In genomic region chr10:102238558-102239211, GRCm38 (mm10) we compare ENCODE assay signal across 19 mouse cellular contexts.
DNase-seq lines count a peak whose midpoint lies in the region; ATAC-seq and TF ChIP-seq lines count a peak whose summit lies in the region.
"Had no signal": no experiment of that assay in that cellular context is flagged by ENCODE, and none has a peak within 500 bp of the region (broad histone marks: within the 10 kb centered on the region; RNA-seq: fewer than 3 reads in every experiment).

No protein-coding gene starts in this region.

- no peak for TF ChIP-seq CTCF in hindbrain, postnatal 0 days (IDR thresholded peaks at IDR 0.05; ENCODE audit: low read depth)

- WGBS in hindbrain, embryonic 11.5 days, result 58% methylated on average over 6 of the region's 6 CpGs
- 70% methylated on average over 6 of the region's 6 CpGs for WGBS in hindbrain, embryonic 10.5 days
- 16% methylated on average over 6 of the region's 6 CpGs for WGBS in forebrain, embryonic 16.5 days
- WGBS in hindbrain, postnatal 0 days, result 42% methylated on average over 6 of the region's 6 CpGs
- 22% methylated on average over 6 of the region's 6 CpGs for WGBS in neural tube, embryonic 14.5 days
- 71% methylated on average over 6 of the region's 6 CpGs for WGBS in kidney, embryonic 16.5 days

- ATAC-seq in hindbrain, embryonic 11.5 days (ENCODE audit: low FRiP score), result peak; percentile 66
- peak; percentile 77 for ATAC-seq in forebrain, embryonic 16.5 days
- no peak for ATAC-seq in hindbrain, postnatal 0 days
- peak; percentile 84 for ATAC-seq in neural tube, embryonic 14.5 days (ENCODE audit: low read depth)
- ATAC-seq in kidney, embryonic 16.5 days (ENCODE audit: low FRiP score, low TSS enrichment), result no peak
- ATAC-seq: intestine, embryonic 15.5 days had no signal

- H3K9me3 ChIP-seq in hindbrain, embryonic 11.5 days (ENCODE audit: control insufficient read depth, low read length), result no peaks in the 10 kb centered on the region
- H3K9me3 ChIP-seq in hindbrain, embryonic 10.5 days, result no peaks in the 10 kb centered on the region
- H3K9me3 ChIP-seq in forebrain, embryonic 16.5 days (ENCODE audit: control insufficient read depth, low read length), result no peaks in the 10 kb centered on the region
- no peaks in the 10 kb centered on the region for H3K9me3 ChIP-seq in hindbrain, postnatal 0 days (ENCODE audit: low read length)
- H3K9me3 ChIP-seq in neural tube, embryonic 14.5 days (ENCODE audit: control insufficient read depth, low read length), result no peaks in the 10 kb centered on the region
- H3K9me3 ChIP-seq in kidney, embryonic 16.5 days (ENCODE audit: low read length), result no peaks in the 10 kb centered on the region
- H3K9me3 ChIP-seq: heart, embryonic 10.5 days; intestine, embryonic 15.5 days; kidney, embryonic 15.5 days had no signal

- H3K9ac ChIP-seq in hindbrain, embryonic 11.5 days (ENCODE audit: low read depth, low read length), result no peak overlapping the region
- no peak overlapping the region for H3K9ac ChIP-seq in forebrain, embryonic 16.5 days (replicated peaks; ENCODE audit: low read depth, low read length)
- no peak overlapping the region for H3K9ac ChIP-seq in hindbrain, postnatal 0 days (replicated peaks; ENCODE audit: low read length)
- H3K9ac ChIP-seq in neural tube, embryonic 14.5 days (replicated peaks; ENCODE audit: low read depth, low read length), result no peak overlapping the region
- no peak overlapping the region for H3K9ac ChIP-seq in kidney, embryonic 16.5 days (replicated peaks; ENCODE audit: low read length)
- H3K9ac ChIP-seq: intestine, embryonic 15.5 days; kidney, embryonic 15.5 days; lung, embryonic 14.5 days had no signal

- DNase-seq in hindbrain, embryonic 11.5 days (ENCODE audit: low spot score), result no peak
- DNase-seq in hindbrain, embryonic 10.5 days (ENCODE audit: low spot score), result no peak
- peak; percentile 21 for DNase-seq in hindbrain, postnatal 0 days (ENCODE audit: low spot score)
- DNase-seq in lung, postnatal 4 days, result no peak
- no peak for DNase-seq in thymus, postnatal 4 days
- DNase-seq: adrenal gland, postnatal 14 days; cerebellum, adult 8-10 months; heart, postnatal 14 days; left cerebral cortex, postnatal 4 days; lung, embryonic 14.5 days; right cerebral cortex, postnatal 14 days had no signal

- no peak overlapping the region for H3K4me3 ChIP-seq in hindbrain, embryonic 11.5 days (ENCODE audit: low read depth, low read length)
- H3K4me3 ChIP-seq in hindbrain, embryonic 10.5 days, result no peak overlapping the region
- no peak overlapping the region for H3K4me3 ChIP-seq in forebrain, embryonic 16.5 days (replicated peaks; ENCODE audit: low read length)
- no peak overlapping the region for H3K4me3 ChIP-seq in hindbrain, postnatal 0 days (ENCODE audit: low read length)
- no peak overlapping the region for H3K4me3 ChIP-seq in neural tube, embryonic 14.5 days (ENCODE audit: low read depth, low read length)
- no peak overlapping the region for H3K4me3 ChIP-seq in kidney, embryonic 16.5 days (ENCODE audit: low read length)
- H3K4me3 ChIP-seq: heart, embryonic 10.5 days; intestine, embryonic 15.5 days; kidney, embryonic 15.5 days; layer of hippocampus, adult 2 months had no signal

- no peaks in the 10 kb centered on the region for H3K36me3 ChIP-seq in hindbrain, embryonic 11.5 days (ENCODE audit: control insufficient read depth, insufficient read depth, low read length)
- no peaks in the 10 kb centered on the region for H3K36me3 ChIP-seq in hindbrain, embryonic 10.5 days
- H3K36me3 ChIP-seq in forebrain, embryonic 16.5 days (ENCODE audit: control insufficient read depth, insufficient read depth), result no peaks in the 10 kb centered on the region
- no peaks in the 10 kb centered on the region for H3K36me3 ChIP-seq in hindbrain, postnatal 0 days (ENCODE audit: insufficient read depth, low read length)
- no peaks in the 10 kb centered on the region for H3K36me3 ChIP-seq in neural tube, embryonic 14.5 days (ENCODE audit: control insufficient read depth, insufficient read depth, low read length)
- H3K36me3 ChIP-seq in kidney, embryonic 16.5 days (ENCODE audit: insufficient read depth, low read length), result no peaks in the 10 kb centered on the region
- H3K36me3 ChIP-seq: heart, embryonic 10.5 days; intestine, embryonic 15.5 days; kidney, embryonic 15.5 days had no signal

- no peak overlapping the region for H3K4me2 ChIP-seq in hindbrain, embryonic 11.5 days (replicated peaks; ENCODE audit: low read depth, low read length)
- H3K4me2 ChIP-seq in forebrain, embryonic 16.5 days (ENCODE audit: low read length), result no peak overlapping the region
- no peak overlapping the region for H3K4me2 ChIP-seq in hindbrain, postnatal 0 days (ENCODE audit: low read depth, low read length)
- H3K4me2 ChIP-seq in neural tube, embryonic 14.5 days (ENCODE audit: low read depth, low read length), result no peak overlapping the region
- H3K4me2 ChIP-seq in kidney, embryonic 16.5 days (replicated peaks; ENCODE audit: low read depth, low read length), result no peak overlapping the region
- H3K4me2 ChIP-seq: intestine, embryonic 15.5 days; kidney, embryonic 15.5 days; lung, embryonic 14.5 days had no signal

- no peaks in the 10 kb centered on the region for H3K27me3 ChIP-seq in hindbrain, embryonic 11.5 days (ENCODE audit: control insufficient read depth, insufficient read depth, low read length)
- H3K27me3 ChIP-seq in hindbrain, embryonic 10.5 days (ENCODE audit: insufficient read depth, poor library complexity, severe bottlenecking), result no peaks in the 10 kb centered on the region
- no peaks in the 10 kb centered on the region for H3K27me3 ChIP-seq in forebrain, embryonic 16.5 days (replicated peaks; ENCODE audit: control insufficient read depth, insufficient read depth, low read length)
- no peaks in the 10 kb centered on the region for H3K27me3 ChIP-seq in hindbrain, postnatal 0 days (ENCODE audit: insufficient read depth, low read length)
- no peaks in the 10 kb centered on the region for H3K27me3 ChIP-seq in neural tube, embryonic 14.5 days (ENCODE audit: control insufficient read depth, insufficient read depth, low read length)
- H3K27me3 ChIP-seq in kidney, embryonic 16.5 days (ENCODE audit: insufficient read depth, low read length), result no peaks in the 10 kb centered on the region
- H3K27me3 ChIP-seq: intestine, embryonic 15.5 days; kidney, embryonic 15.5 days had no signal

- no peaks in the 10 kb centered on the region for H3K4me1 ChIP-seq in hindbrain, embryonic 11.5 days (replicated peaks; ENCODE audit: control insufficient read depth, insufficient read depth, low read length)
- no peaks in the 10 kb centered on the region for H3K4me1 ChIP-seq in hindbrain, embryonic 10.5 days (replicated peaks)
- H3K4me1 ChIP-seq in forebrain, embryonic 16.5 days (replicated peaks; ENCODE audit: control insufficient read depth, insufficient read depth, low read length), result no peaks in the 10 kb centered on the region
- H3K4me1 ChIP-seq in hindbrain, postnatal 0 days (ENCODE audit: insufficient read depth, low read length), result no peaks in the 10 kb centered on the region
- peaks cover 3% of the 10 kb centered on the region; the same call in 1 of the 2 replicates for H3K4me1 ChIP-seq in neural tube, embryonic 14.5 days (ENCODE audit: control insufficient read depth, insufficient read depth, low read length)
- H3K4me1 ChIP-seq in kidney, embryonic 16.5 days (ENCODE audit: insufficient read depth, low read length), result no peaks in the 10 kb centered on the region
- H3K4me1 ChIP-seq: heart, embryonic 10.5 days; intestine, embryonic 15.5 days; kidney, embryonic 15.5 days had no signal

- no peak overlapping the region for H3K27ac ChIP-seq in hindbrain, embryonic 11.5 days (ENCODE audit: low read depth, low read length)
- H3K27ac ChIP-seq in hindbrain, embryonic 10.5 days, result no peak overlapping the region
- no peak overlapping the region for H3K27ac ChIP-seq in forebrain, embryonic 16.5 days (ENCODE audit: low read length)
- no peak overlapping the region for H3K27ac ChIP-seq in hindbrain, postnatal 0 days
- H3K27ac ChIP-seq in neural tube, embryonic 14.5 days (ENCODE audit: low read depth, low read length), result no peak overlapping the region
- H3K27ac ChIP-seq in kidney, embryonic 16.5 days (ENCODE audit: low read length), result no peak overlapping the region
- H3K27ac ChIP-seq: heart, embryonic 10.5 days; intestine, embryonic 15.5 days; kidney, embryonic 15.5 days; layer of hippocampus, adult 2 months; macrophage had no signal

Comparison
In these comparisons a context has a peak if more than half of its experiments do, and no peak if none do; other contexts are left out.
1. ATAC-seq: peak in hindbrain, embryonic 11.5 days (single experiment), forebrain, embryonic 16.5 days (single experiment) and neural tube, embryonic 14.5 days (single experiment); none in hindbrain, postnatal 0 days (single experiment) and kidney, embryonic 16.5 days (single experiment).